In genomic region chr6:50802956-50803355, GRCm38 (mm10) we compare ENCODE assay signal across 18 mouse cellular contexts.
DNase-seq lines count a peak whose midpoint lies in the region; ATAC-seq lines count a peak whose summit lies in the region.
"Had no signal": no experiment of that assay in that cellular context is flagged by ENCODE, and none has a peak within 500 bp of the region (broad histone marks: within the 10 kb centered on the region; RNA-seq: fewer than 3 reads in every experiment).

No protein-coding gene starts in this region.

- no peak for DNase-seq in hindbrain, embryonic 10.5 days (ENCODE audit: low spot score)
- DNase-seq in hindbrain, embryonic 11.5 days (ENCODE audit: low spot score): no peak
- peak; percentile 52 for DNase-seq in retina, embryonic 14.5 days (ENCODE audit: low spot score)
- no peak for DNase-seq in gastrocnemius, adult 8-10 months (ENCODE audit: low spot score in 2 of 2)
- DNase-seq in MN1 (ENCODE audit: low spot score): no peak
- no peak for DNase-seq in frontal cortex, postnatal 25 days (ENCODE audit: low spot score in 2 of 2)
- DNase-seq: cerebellum, postnatal 36 days; gastrocnemius, adult 2 months; heart, adult 2 months; heart, postnatal 10 days; liver, embryonic 13.5 days had no signal

- no peak overlapping the region for H3K4me3 ChIP-seq in hindbrain, embryonic 10.5 days
- no peak overlapping the region for H3K4me3 ChIP-seq in hindbrain, embryonic 11.5 days (ENCODE audit: low read depth, low read length)
- no peak overlapping the region for H3K4me3 ChIP-seq in hindbrain, embryonic 12.5 days
- H3K4me3 ChIP-seq in midbrain, embryonic 12.5 days: no peak overlapping the region
- H3K4me3 ChIP-seq: embryonic facial prominence, embryonic 15.5 days; forebrain, embryonic 12.5 days; gastrocnemius, adult 2 months; heart, adult 2 months; liver, embryonic 13.5 days had no signal

- WGBS in hindbrain, embryonic 10.5 days: 72% methylated on average over 7 of the region's 7 CpGs
- 71% methylated on average over 7 of the region's 7 CpGs for WGBS in hindbrain, embryonic 11.5 days
- WGBS in hindbrain, embryonic 12.5 days: 66% methylated on average over 7 of the region's 7 CpGs
- 46% methylated on average over 7 of the region's 7 CpGs for WGBS in midbrain, embryonic 12.5 days

- ATAC-seq in hindbrain, embryonic 11.5 days (ENCODE audit: low FRiP score): no peak
- ATAC-seq in hindbrain, embryonic 12.5 days (ENCODE audit: low FRiP score): no peak
- no peak for ATAC-seq in midbrain, embryonic 12.5 days (ENCODE audit: low FRiP score, low read depth)
- ATAC-seq: intestine, embryonic 16.5 days; lung, postnatal 0 days; Patski had no signal

- H3K4me2 ChIP-seq in hindbrain, embryonic 11.5 days (replicated peaks; ENCODE audit: low read depth, low read length): no peak overlapping the region
- no peak overlapping the region for H3K4me2 ChIP-seq in hindbrain, embryonic 12.5 days (replicated peaks)
- H3K4me2 ChIP-seq in midbrain, embryonic 12.5 days (replicated peaks): no peak overlapping the region
- H3K4me2 ChIP-seq: embryonic facial prominence, embryonic 15.5 days; forebrain, embryonic 12.5 days; liver, embryonic 13.5 days had no signal

- peaks cover 31% of the 10 kb centered on the region for H3K4me1 ChIP-seq in hindbrain, embryonic 10.5 days (replicated peaks)
- H3K4me1 ChIP-seq in hindbrain, embryonic 11.5 days (replicated peaks; ENCODE audit: control insufficient read depth, insufficient read depth, low read length): no peaks in the 10 kb centered on the region
- peaks cover 12% of the 10 kb centered on the region for H3K4me1 ChIP-seq in hindbrain, embryonic 12.5 days
- peaks cover 16% of the 10 kb centered on the region for H3K4me1 ChIP-seq in midbrain, embryonic 12.5 days

- H3K36me3 ChIP-seq in hindbrain, embryonic 10.5 days: no peaks in the 10 kb centered on the region
- no peaks in the 10 kb centered on the region for H3K36me3 ChIP-seq in hindbrain, embryonic 11.5 days (ENCODE audit: control insufficient read depth, insufficient read depth, low read length)
- no peaks in the 10 kb centered on the region for H3K36me3 ChIP-seq in hindbrain, embryonic 12.5 days
- H3K36me3 ChIP-seq in midbrain, embryonic 12.5 days: no peaks in the 10 kb centered on the region
- H3K36me3 ChIP-seq: embryonic facial prominence, embryonic 15.5 days; forebrain, embryonic 12.5 days; liver, embryonic 13.5 days had no signal

- peaks cover 17% of the 10 kb centered on the region; the same call in 1 of the 2 replicates for H3K27me3 ChIP-seq in hindbrain, embryonic 10.5 days (ENCODE audit: insufficient read depth, poor library complexity, severe bottlenecking)
- H3K27me3 ChIP-seq in hindbrain, embryonic 11.5 days (ENCODE audit: control insufficient read depth, insufficient read depth, low read length): no peaks in the 10 kb centered on the region
- peaks cover 4% of the 10 kb centered on the region; the same call in 1 of the 2 replicates for H3K27me3 ChIP-seq in hindbrain, embryonic 12.5 days
- 0 out of 2 replicates have a peak, but pooled peaks cover 9% of the 10 kb centered on the region for H3K27me3 ChIP-seq in midbrain, embryonic 12.5 days
- H3K27me3 ChIP-seq: liver, embryonic 13.5 days had no signal

- no peaks in the 10 kb centered on the region for H3K9me3 ChIP-seq in hindbrain, embryonic 10.5 days
- no peaks in the 10 kb centered on the region for H3K9me3 ChIP-seq in hindbrain, embryonic 11.5 days (ENCODE audit: control insufficient read depth, low read length)
- no peaks in the 10 kb centered on the region for H3K9me3 ChIP-seq in hindbrain, embryonic 12.5 days (replicated peaks)
- H3K9me3 ChIP-seq in midbrain, embryonic 12.5 days: no peaks in the 10 kb centered on the region
- H3K9me3 ChIP-seq: embryonic facial prominence, embryonic 15.5 days; forebrain, embryonic 12.5 days; liver, embryonic 13.5 days had no signal

- peak overlapping the region; percentile 58; the same call in 1 of the 2 replicates for H3K27ac ChIP-seq in hindbrain, embryonic 10.5 days
- no peak overlapping the region for H3K27ac ChIP-seq in hindbrain, embryonic 11.5 days (ENCODE audit: low read depth, low read length)
- H3K27ac ChIP-seq in hindbrain, embryonic 12.5 days: peak overlapping the region; percentile 41; the same call in 1 of the 2 replicates
- H3K27ac ChIP-seq in midbrain, embryonic 12.5 days (replicated peaks): peak overlapping the region; percentile 49; the same call in 1 of the 2 replicates
- H3K27ac ChIP-seq: embryonic facial prominence, embryonic 15.5 days; forebrain, embryonic 12.5 days; gastrocnemius, adult 2 months; heart, adult 2 months; liver, embryonic 13.5 days had no signal

- H3K9ac ChIP-seq in hindbrain, embryonic 11.5 days (ENCODE audit: low read depth, low read length): no peak overlapping the region
- no peak overlapping the region for H3K9ac ChIP-seq in hindbrain, embryonic 12.5 days
- H3K9ac ChIP-seq in midbrain, embryonic 12.5 days (replicated peaks): no peak overlapping the region
- H3K9ac ChIP-seq: embryonic facial prominence, embryonic 15.5 days; forebrain, embryonic 12.5 days; liver, embryonic 13.5 days had no signal
